Mouse (Mus musculus) layer of hippocampus, postnatal 25 days (tissue): ENCODE data around the gene 1190002N15Rik. TPM values are rescaled to one million over a fixed set of nuclear protein-coding genes. Genes with fewer than 3 reads are reported as not detected.

Experiments used
- DNase-seq, 2 experiments: peaks; one replicate each; pipeline ENCODE4 v3.0.0; 2022; ENCODE audit warnings: mixed read lengths in 2 of 2, low spot score in 1 of 2; ENCODE audit errors: extremely low spot score in 1 of 2
- total RNA-seq, 2 experiments: library from RNA; stranded (reverse); gene quantifications; 2 replicates each; pipeline ENCODE4 v1.2.3; 2021

Gene 1190002N15Rik
- total RNA-seq, 2 experiments from 2014 or later: 19.2 to 21.7 TPM

- DNase-seq: no peak
Measured at GRCm38 (mm10) chr9:94533641-94534040, 4.2 kb downstream of the 1190002N15Rik start.

GRCm38 (mm10) chr9:94529987-94530386 lies 7.9 kb downstream of the 1190002N15Rik start:
- DNase-seq: no peak

GRCm38 (mm10) chr9:94529146-94529746 lies 8.6 kb downstream of the 1190002N15Rik start:
- DNase-seq: no peak

- no peak for DNase-seq
Measured at GRCm38 (mm10) chr9:94526473-94526872, 11.4 kb downstream of the 1190002N15Rik start.

GRCm38 (mm10) chr9:94512246-94512645 lies 25.6 kb downstream of the 1190002N15Rik start:
- DNase-seq: no peak

- no peak for DNase-seq
Measured at GRCm38 (mm10) chr9:94511139-94511538, 26.7 kb downstream of the 1190002N15Rik start.

- DNase-seq: no peak
Measured at GRCm38 (mm10) chr9:94506980-94507379, 30.9 kb downstream of the 1190002N15Rik start.

- no peak for DNase-seq
Measured at GRCm38 (mm10) chr9:94491467-94491866, 46.4 kb downstream of the 1190002N15Rik start.

- no peak for DNase-seq
Measured at GRCm38 (mm10) chr9:94487976-94488375, 49.9 kb downstream of the 1190002N15Rik start.

- DNase-seq: no peak
Measured at GRCm38 (mm10) chr9:94483291-94483879, 54.5 kb downstream of the 1190002N15Rik start.

GRCm38 (mm10) chr9:94482215-94482975 lies 55.5 kb downstream of the 1190002N15Rik start:
- peak; percentile 28 to 47 for DNase-seq

GRCm38 (mm10) chr9:94481057-94481456 lies 56.8 kb downstream of the 1190002N15Rik start:
- no peak for DNase-seq

GRCm38 (mm10) chr9:94479382-94479781 lies 58.5 kb downstream of the 1190002N15Rik start:
- no peak for DNase-seq

- no peak for DNase-seq
Measured at GRCm38 (mm10) chr9:94478954-94479353, 58.9 kb downstream of the 1190002N15Rik start.

- DNase-seq: no peak
Measured at GRCm38 (mm10) chr9:94475973-94476372, 61.9 kb downstream of the 1190002N15Rik start.

GRCm38 (mm10) chr9:94473898-94474297 lies 64.0 kb downstream of the 1190002N15Rik start:
- DNase-seq: no peak

GRCm38 (mm10) chr9:94472963-94473582 lies 64.8 kb downstream of the 1190002N15Rik start:
- no peak for DNase-seq

- DNase-seq: no peak
Measured at GRCm38 (mm10) chr9:94471485-94471884, 66.4 kb downstream of the 1190002N15Rik start.
